25 mouse cellular contexts compared by ENCODE assay signal in the genomic region with DNA sequence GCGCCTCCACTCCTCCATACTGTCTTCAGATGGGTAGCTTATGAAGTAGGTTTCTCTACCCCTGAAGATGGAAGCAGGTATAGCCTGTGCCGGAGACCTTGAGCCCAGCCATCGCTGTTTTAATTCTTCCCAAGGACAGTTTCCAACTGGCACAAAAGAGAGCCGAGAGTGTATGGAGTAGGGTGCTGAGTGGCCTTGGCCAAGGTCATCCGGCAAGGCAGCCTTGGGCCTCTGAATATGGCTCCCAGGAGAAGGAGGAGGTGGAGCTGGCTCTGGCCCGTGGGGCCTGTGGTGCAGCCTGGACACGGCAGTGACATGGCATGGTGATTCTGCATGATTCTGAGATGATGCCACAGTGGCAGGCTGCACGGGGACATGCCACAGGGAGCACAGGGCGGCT.
DNase-seq lines count a peak whose midpoint lies in the region; ATAC-seq lines count a peak whose summit lies in the region.
"Had no signal": no experiment of that assay in that cellular context is flagged by ENCODE, and none has a peak within 500 bp of the region (broad histone marks: within the 10 kb centered on the region; RNA-seq: fewer than 3 reads in every experiment).

No protein-coding gene starts in this region.

- H3K4me2 ChIP-seq in heart, embryonic 14.5 days (ENCODE audit: low read length): no peak overlapping the region
- H3K4me2 ChIP-seq: embryonic facial prominence, embryonic 15.5 days; forebrain, embryonic 12.5 days; hindbrain, embryonic 13.5 days; limb, embryonic 12.5 days had no signal

- no peak overlapping the region for H3K4me3 ChIP-seq in heart, embryonic 14.5 days (ENCODE audit: control insufficient read depth in 1 of 2, insufficient read depth in 1 of 2, low read depth in 1 of 2, low read length in 2 of 2)
- no peak overlapping the region for H3K4me3 ChIP-seq in heart, embryonic 10.5 days
- H3K4me3 ChIP-seq: embryonic facial prominence, embryonic 10.5 days; embryonic facial prominence, embryonic 15.5 days; forebrain, embryonic 12.5 days; hindbrain, embryonic 13.5 days; left cerebral cortex, adult 2 months; limb, embryonic 12.5 days had no signal

- no peaks in the 10 kb centered on the region for H3K4me1 ChIP-seq in heart, embryonic 14.5 days (ENCODE audit: control insufficient read depth in 2 of 2, insufficient read depth in 2 of 2, low read length in 2 of 2)
- H3K4me1 ChIP-seq in heart, embryonic 10.5 days: 0 out of 2 replicates have a peak, but pooled peaks cover 6% of the 10 kb centered on the region
- H3K4me1 ChIP-seq: embryonic facial prominence, embryonic 15.5 days had no signal

- H3K27ac ChIP-seq in heart, embryonic 14.5 days (replicated peaks in 1 of 2; ENCODE audit: control insufficient read depth in 1 of 2, insufficient read depth in 1 of 2, low read depth in 2 of 2, low read length in 2 of 2): no peak overlapping the region
- no peak overlapping the region for H3K27ac ChIP-seq in heart, embryonic 10.5 days
- H3K27ac ChIP-seq: embryonic facial prominence, embryonic 10.5 days; embryonic facial prominence, embryonic 15.5 days; forebrain, embryonic 12.5 days; hindbrain, embryonic 13.5 days; left cerebral cortex, adult 2 months; limb, embryonic 12.5 days had no signal

- no peak overlapping the region for H3K9ac ChIP-seq in heart, embryonic 14.5 days (ENCODE audit: low read length)
- H3K9ac ChIP-seq: embryonic facial prominence, embryonic 15.5 days; forebrain, embryonic 12.5 days; forebrain, postnatal 0 days; hindbrain, embryonic 13.5 days; limb, embryonic 12.5 days; liver, postnatal 0 days had no signal

- WGBS in heart, embryonic 14.5 days: 87% methylated on average over 9 of the region's 9 CpGs
- 92% methylated on average over 9 of the region's 9 CpGs for WGBS in heart, embryonic 10.5 days

- no peaks in the 10 kb centered on the region for H3K9me3 ChIP-seq in heart, embryonic 14.5 days (ENCODE audit: control insufficient read depth, low read length)
- H3K9me3 ChIP-seq in heart, embryonic 10.5 days: no peaks in the 10 kb centered on the region
- H3K9me3 ChIP-seq: embryonic facial prominence, embryonic 10.5 days; embryonic facial prominence, embryonic 15.5 days; forebrain, embryonic 12.5 days; hindbrain, embryonic 13.5 days; limb, embryonic 12.5 days had no signal

- DNase-seq in heart, embryonic 10.5 days (ENCODE audit: low spot score): no peak
- peak; percentile 40 for DNase-seq in ovary, postnatal 36 days (ENCODE audit: low spot score)
- DNase-seq in ovary, postnatal 10 days (ENCODE audit: low spot score): no peak
- DNase-seq in adrenal gland, postnatal 14 days: peak; percentile 52
- no peak for DNase-seq in layer of hippocampus, postnatal 36 days
- no peak for DNase-seq in thymus, adult 18-20 months
- DNase-seq: cerebellum, adult 2 months; cerebellum, postnatal 14 days; forebrain, postnatal 0 days; heart, postnatal 4 days; kidney, postnatal 25 days; liver, postnatal 0 days; lung, postnatal 36 days; midbrain, embryonic 14.5 days; right cerebral cortex, postnatal 4 days; thymus, postnatal 25 days had no signal

- H3K36me3 ChIP-seq in heart, embryonic 14.5 days (ENCODE audit: control insufficient read depth, insufficient read depth, low read length): no peaks in the 10 kb centered on the region
- no peaks in the 10 kb centered on the region for H3K36me3 ChIP-seq in heart, embryonic 10.5 days
- H3K36me3 ChIP-seq: embryonic facial prominence, embryonic 10.5 days; embryonic facial prominence, embryonic 15.5 days; forebrain, embryonic 12.5 days; hindbrain, embryonic 13.5 days; limb, embryonic 12.5 days had no signal

- ATAC-seq in heart, embryonic 14.5 days (ENCODE audit: insufficient number of reproducible peaks, insufficient read depth, low FRiP score, low read depth): peak; percentile 55; the same call in 1 of the 2 replicates
- ATAC-seq: forebrain, postnatal 0 days; intestine, embryonic 16.5 days; liver, postnatal 0 days; Patski had no signal

- no peaks in the 10 kb centered on the region for H3K27me3 ChIP-seq in heart, embryonic 14.5 days (ENCODE audit: control insufficient read depth, insufficient read depth, low read length)
- H3K27me3 ChIP-seq in heart, embryonic 10.5 days (ENCODE audit: insufficient read depth, poor library complexity, severe bottlenecking): peaks cover 15% of the 10 kb centered on the region; the same call in 1 of the 2 replicates
- H3K27me3 ChIP-seq: embryonic facial prominence, embryonic 15.5 days had no signal

Comparison
In these comparisons a context has a peak if more than half of its experiments do, and no peak if none do; other contexts are left out.
1. DNase-seq: peak in ovary, postnatal 36 days (single experiment) and adrenal gland, postnatal 14 days (single experiment); none in heart, embryonic 10.5 days (single experiment), ovary, postnatal 10 days (single experiment), layer of hippocampus, postnatal 36 days (0 of 2) and thymus, adult 18-20 months (0 of 2).